Mouse (Mus musculus): ENCODE measurements at regions not wholly inside any gene's neighbourhood (a gene's known extent, or its start where the extent isn't known, plus 50 kb on each side); places are given as distances from the start of the nearest gene placed in this dataset.

- TF ChIP-seq POLR2A (IDR thresholded peaks at IDR 0.05; ENCODE audit: insufficient read depth, low read depth, low read length) (no peak), CTCF (IDR thresholded peaks at IDR 0.05; ENCODE audit: insufficient read depth, low read depth, low read length) (no peak)
Measured at GRCm38 (mm10) chr2:178830313-178830712, 400.0 kb downstream of the Cdh26 start.
